Mouse (Mus musculus) cortical plate, adult 2 months (tissue): ENCODE measurements around the gene Ehbp1. TPM values are rescaled to one million over a fixed set of nuclear protein-coding genes. Genes with fewer than 3 reads are reported as not detected.
A peak's percentile ranks its signal among the peaks of the same experiment; 100 is the strongest.

Experiments
- H3K27ac ChIP-seq: fragments of 200-500 bp; 2 replicates; pipeline ENCODE4 v1.5.1; 2012; ENCODE audit warnings: low read length, control low read depth, inconsistent platforms; ENCODE audit not compliant: insufficient read depth
- H3K4me1 ChIP-seq: fragments of 200-500 bp; 2 replicates; pipeline ENCODE4 v1.6.1; 2011; ENCODE audit warnings: low read length; ENCODE audit not compliant: control insufficient read depth, insufficient read depth
- H3K4me3 ChIP-seq: fragments of 200-500 bp; 2 replicates; pipeline ENCODE4 v1.5.1; 2011; ENCODE audit warnings: mild to moderate bottlenecking, low read length, control low read depth; ENCODE audit not compliant: insufficient read depth
- CTCF ChIP-seq: fragments of 200-500 bp; IDR thresholded peaks from 2 replicates; pipeline ENCODE4 v1.5.1; 2011; ENCODE audit warnings: mild to moderate bottlenecking, control low read depth, low read length; ENCODE audit not compliant: insufficient read depth; ENCODE audit errors: extremely low read depth
- POLR2A ChIP-seq: fragments of 200-500 bp; IDR thresholded peaks from 2 replicates; pipeline ENCODE4 v1.6.1; 2011; ENCODE audit warnings: mild to moderate bottlenecking, low read length, control low read depth; ENCODE audit not compliant: insufficient read depth; ENCODE audit errors: extremely low read depth
- polyA plus RNA-seq: library from polyadenylated mRNA; depleted of rRNA; stranded (reverse); fragments of >200 nt; gene quantifications from 2 replicates; pipeline ENCODE4 v1.2.3, GENCODE M21; 2012

Gene Ehbp1
- polyA plus RNA-seq, 1 experiment = 26.4 TPM

DNA sequence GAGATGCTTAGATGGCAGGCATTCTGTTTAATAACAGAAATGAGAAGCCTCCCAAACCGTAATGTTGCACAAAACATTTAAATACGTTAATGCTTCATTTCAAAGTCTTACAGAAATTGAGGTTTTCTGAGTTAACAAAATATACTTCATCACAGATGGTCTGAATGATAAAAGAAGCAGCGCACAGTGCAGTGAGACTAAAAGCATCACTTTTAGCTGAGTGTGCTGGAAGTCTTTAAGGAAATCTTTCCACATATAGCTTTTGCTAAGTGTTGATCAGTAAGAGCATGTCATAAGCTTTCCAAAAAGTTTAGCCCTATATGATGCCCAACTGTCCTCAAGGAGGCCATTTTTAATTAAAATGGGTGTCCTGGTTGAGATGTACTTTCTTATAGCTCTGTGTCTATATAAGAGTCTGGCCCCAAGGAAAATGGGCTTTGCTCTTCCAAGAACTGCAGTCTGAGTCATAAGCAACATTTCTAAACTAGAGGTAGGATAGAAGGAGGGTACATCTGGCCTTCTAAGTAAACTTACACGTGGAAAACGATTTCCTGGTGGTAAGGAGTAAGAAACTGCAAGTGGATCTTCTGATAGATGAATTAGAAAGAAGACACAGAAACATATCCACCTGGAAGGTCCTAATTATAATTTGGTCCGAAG, 12.0 kb upstream of the Ehbp1 start:
- no peak overlapping the region for H3K27ac ChIP-seq
- no peak for TF ChIP-seq CTCF
- no peak for TF ChIP-seq POLR2A
- peaks cover 3% of the 10 kb centered on the region for H3K4me1 ChIP-seq
- no peak overlapping the region for H3K4me3 ChIP-seq

DNA sequence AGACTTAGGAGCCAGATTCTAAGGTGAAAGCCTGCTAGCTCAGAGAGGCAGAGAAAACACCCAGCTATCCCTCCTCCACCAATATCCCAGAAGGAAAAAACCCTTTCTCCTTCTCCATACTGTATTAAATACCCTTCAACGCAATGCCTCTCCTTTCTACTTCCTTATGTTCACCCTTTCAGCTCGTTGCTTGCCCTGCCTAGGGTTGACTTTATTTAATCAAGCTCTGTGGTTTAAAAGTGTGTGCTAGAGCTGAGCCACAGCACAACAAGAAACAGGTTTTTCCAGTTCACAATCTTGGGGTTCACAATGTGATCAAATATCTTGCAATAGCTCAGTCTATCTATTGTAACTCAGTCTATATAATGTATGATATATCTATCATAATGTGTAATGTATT, 7.9 kb upstream of the Ehbp1 start:
- Histone ChIP-seq H3K4me1 (peaks cover 3% of the 10 kb centered on the region), H3K27ac (no peak overlapping the region), H3K4me3 (no peak overlapping the region)
- TF ChIP-seq CTCF = no peak
- no peak for TF ChIP-seq POLR2A

DNA sequence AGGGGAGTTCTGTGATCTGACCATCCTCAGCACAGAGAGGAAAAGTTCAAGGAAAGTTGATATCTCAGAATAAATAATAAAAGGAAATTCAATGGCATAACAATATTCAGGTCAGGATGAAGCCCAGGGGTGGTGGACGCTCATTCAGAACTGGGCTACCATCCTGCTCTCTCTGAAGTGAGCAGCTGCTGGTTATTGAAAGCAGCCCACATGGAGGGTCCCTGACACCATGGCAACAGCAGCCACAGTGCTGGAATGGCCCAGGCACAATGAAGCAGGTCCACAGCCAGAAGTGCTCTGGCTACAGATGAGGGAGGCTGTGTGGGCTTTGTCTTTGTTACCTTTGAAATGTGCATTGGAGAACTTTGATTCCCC, 6.4 kb upstream of the Ehbp1 start:
- no peak overlapping the region for H3K4me3 ChIP-seq
- H3K4me1 ChIP-seq = peaks cover 3% of the 10 kb centered on the region
- H3K27ac ChIP-seq = no peak overlapping the region
- TF ChIP-seq POLR2A (no peak), CTCF (no peak)

DNA sequence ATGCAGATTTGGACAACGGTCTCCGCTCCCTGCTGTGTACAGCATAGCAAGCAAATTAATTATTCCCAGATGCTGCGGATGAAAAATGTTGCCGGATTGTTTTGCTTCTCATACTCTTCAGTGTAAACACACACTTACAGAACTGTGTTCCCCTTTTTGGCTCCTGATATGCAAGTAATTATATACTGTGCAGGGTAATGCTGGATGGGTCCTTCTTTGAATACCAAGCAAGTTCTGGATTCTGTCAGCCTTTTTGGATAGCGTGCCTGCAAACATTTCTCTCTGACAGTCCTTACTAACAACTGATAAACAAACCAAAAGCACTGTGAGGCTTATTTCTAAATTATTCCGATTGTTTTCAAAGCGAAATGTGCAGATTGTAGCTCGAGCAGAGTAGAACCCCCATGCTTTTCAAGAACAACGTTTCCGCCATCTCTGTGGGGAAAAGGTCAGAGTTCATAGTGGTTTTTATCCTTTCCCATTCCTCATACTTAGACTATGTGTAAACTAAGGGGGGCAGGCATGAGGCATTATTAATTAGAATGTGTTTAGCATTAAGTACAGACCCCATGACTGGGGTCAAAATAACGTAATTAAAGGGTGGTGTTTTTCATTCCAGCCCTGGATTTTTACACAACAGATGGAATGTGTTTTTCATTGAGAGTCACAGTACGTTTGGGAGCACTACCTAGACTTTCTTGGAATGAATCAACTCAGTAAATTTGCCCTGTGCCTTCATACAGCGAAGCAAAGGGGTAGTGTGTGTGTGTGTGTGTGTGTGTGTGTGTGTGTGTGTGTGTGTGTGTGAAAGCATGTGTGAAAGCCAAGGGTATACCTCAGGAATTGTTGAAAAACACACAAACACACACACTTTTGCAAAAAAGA, 5.8 kb upstream of the Ehbp1 start:
- Histone ChIP-seq H3K4me1 (no peaks in the 10 kb centered on the region), H3K27ac (no peak overlapping the region), H3K4me3 (no peak overlapping the region)
- TF ChIP-seq POLR2A (no peak), CTCF (no peak)

DNA sequence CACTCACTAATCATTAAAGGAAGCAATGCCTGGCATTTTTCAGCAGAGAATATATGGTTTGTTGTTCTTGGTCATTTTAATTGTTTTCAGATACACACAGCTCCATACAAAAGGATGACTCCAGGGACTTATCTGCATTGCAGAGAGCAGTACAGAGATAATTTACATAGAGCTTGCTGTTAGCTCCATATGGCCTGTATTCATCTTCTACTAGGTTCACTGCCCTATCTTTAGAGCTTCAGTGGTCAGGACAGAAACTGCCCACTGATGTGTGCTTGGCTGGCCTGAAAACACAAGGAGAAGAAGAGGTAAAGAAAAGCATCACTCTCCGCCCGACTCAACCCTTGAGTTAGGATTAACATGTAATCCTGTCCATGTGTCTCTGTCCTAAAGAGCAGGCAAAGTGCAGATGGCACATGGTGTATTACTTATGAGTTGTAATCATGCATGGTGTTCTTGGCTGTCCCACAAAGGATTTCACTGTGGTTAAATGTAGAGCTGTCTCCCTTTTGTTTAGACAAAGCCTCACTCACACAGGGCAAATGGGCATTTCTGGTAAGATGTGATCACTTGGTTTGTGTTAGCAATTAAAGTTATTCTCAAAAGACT, 14.7 kb downstream of the Ehbp1 start:
- no peak overlapping the region for H3K4me3 ChIP-seq
- no peaks in the 10 kb centered on the region for H3K4me1 ChIP-seq
- TF ChIP-seq POLR2A = no peak
- TF ChIP-seq CTCF = no peak
- no peak overlapping the region for H3K27ac ChIP-seq

DNA sequence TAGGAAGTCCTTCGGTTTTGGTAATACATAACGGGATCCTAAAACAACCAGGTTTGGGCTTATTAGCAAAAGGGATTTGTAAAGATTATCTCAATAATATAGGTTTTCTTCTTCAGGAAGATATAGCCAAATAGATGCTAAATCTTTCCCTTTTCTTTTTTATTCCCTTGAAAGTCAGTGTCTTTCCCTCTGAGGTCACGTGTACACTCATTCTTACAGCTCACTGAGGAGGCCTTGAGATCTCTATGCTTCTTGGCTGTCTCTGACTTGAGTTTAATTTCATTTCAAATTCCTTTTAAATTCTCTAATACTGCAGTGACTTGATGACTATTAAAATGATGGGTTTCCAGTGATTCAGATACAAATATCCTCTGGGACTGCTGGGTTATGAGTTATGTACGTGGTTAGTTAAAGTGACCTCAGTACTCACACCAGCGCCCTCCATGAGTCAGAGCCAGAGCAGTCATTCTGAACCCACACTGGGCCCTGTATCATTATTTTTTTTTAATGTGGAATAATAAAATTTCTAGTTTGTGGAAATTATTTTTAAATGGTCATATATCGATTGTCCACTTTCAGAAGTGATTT, 24.2 kb downstream of the Ehbp1 start:
- H3K4me3 ChIP-seq = no peak overlapping the region
- no peaks in the 10 kb centered on the region for H3K4me1 ChIP-seq
- TF ChIP-seq POLR2A = no peak
- no peak for TF ChIP-seq CTCF
- H3K27ac ChIP-seq = no peak overlapping the region

DNA sequence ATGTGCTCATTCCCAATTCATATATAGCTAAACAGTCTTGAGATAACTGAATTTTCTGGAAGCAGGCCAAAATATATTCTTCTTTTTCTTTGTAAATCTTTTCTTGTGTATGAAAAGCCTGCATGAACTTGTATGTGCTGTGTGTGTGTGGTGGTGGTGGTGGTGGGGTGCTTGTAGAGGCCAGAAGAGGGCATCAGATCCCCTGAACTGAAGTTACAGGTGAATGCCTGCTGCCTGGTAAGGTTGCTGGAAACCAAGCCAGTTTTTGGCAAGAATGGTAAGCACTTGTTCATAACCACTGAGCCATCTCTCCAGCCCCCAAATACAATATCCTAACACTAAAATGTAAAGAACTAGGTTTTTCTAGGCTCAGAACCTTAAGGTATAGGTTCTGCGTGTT, 26.3 kb downstream of the Ehbp1 start:
- Histone ChIP-seq H3K27ac (no peak overlapping the region), H3K4me1 (no peaks in the 10 kb centered on the region), H3K4me3 (no peak overlapping the region)
- TF ChIP-seq CTCF (no peak), POLR2A (no peak)

DNA sequence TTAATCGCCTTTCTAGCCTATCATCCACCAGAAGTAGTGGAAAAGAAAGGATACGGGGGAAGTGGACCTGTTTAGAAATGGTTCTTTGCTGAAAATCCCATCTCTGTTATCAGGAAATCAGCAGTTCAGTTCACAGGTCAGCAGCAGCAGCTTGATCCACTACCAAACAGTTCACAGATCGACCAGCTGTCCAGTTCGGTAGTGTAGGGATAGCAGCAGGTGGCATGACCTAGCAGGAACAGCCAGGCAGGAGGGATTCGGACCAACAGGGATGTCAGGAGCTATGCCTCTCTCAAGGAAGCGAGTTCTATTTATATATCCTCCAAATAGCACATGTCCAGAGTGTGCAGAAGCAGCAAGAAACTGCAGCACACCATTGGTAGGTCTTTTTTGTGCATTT, 40.9 kb downstream of the Ehbp1 start:
- Histone ChIP-seq H3K4me1 (no peaks in the 10 kb centered on the region), H3K27ac (no peak overlapping the region), H3K4me3 (no peak overlapping the region)
- TF ChIP-seq POLR2A (no peak), CTCF (no peak)

DNA sequence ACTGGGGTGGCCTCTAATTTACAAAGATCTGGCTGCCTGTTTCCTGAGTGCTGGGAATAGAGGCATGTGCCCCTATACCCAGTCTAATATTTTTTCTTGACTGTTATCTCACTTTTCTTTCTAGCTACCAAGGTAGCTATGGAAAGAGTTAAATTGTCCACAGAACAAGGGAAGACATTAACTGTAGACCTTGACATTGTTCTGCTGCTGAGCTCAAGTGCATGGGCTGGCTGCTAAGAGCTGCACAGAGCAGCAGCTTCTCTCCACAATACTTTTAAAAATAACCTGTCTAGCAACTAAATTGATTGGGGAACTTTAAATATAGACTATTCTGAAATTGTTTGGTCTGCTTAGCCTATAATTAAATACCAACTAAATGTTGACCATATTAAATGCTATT, 52.9 kb downstream of the Ehbp1 start:
- Histone ChIP-seq H3K4me1 (peaks cover 2% of the 10 kb centered on the region; the same call in 1 of the 2 replicates), H3K4me3 (no peak overlapping the region), H3K27ac (no peak overlapping the region)
- TF ChIP-seq POLR2A = no peak
- no peak for TF ChIP-seq CTCF

DNA sequence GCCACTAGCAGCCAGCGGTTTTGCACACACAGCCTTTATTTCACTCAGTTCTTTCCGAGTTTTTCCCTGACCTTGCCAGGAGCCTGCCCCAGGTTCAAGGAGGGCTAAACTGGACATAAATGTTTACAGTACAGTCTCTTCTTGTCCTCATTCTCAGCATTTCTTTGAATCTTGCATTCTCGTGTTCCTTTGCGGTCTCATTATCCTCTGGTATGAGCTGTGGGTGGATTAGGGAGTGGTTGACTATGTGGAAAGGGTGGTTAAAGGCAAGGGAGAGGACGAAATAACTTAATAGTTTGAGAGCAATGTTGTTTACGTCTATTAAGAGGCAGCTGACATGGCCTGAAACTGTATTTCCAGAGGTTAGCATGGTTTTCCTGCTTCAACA, 54.6 kb downstream of the Ehbp1 start:
- TF ChIP-seq CTCF (no peak), POLR2A (no peak)
- Histone ChIP-seq H3K4me1 (peaks cover 4% of the 10 kb centered on the region), H3K4me3 (peak overlapping the region; percentile 36), H3K27ac (peak overlapping the region; percentile 17; the same call in 1 of the 2 replicates)
